Mouse (Mus musculus) intestine, embryonic 14.5 days (tissue): ENCODE measurements around the gene Clec4g. TPM values are rescaled to one million over a fixed set of nuclear protein-coding genes. Genes with fewer than 3 reads are reported as not detected.

Source experiments
- polyA plus RNA-seq: library from polyadenylated mRNA; unstranded; fragments of >200 nt; fragmentation: Nextera tagmentation; extraction: Ambion mirVana; gene quantifications from 2 replicates; pipeline ENCODE4 v1.2.1, GENCODE M21; 2014

Clec4g gene
- polyA plus RNA-seq, 1 experiment from 2014 or later: not detected

Other genes with a start within 250 kb of the Clec4g start
- 0.12 TPM in 1 of 2 replicates, not detected in the other for gene Tex45, start 249.8 kb downstream of the Clec4g start, polyA plus RNA-seq
- 20.6 and 22.7 TPM in 2 replicates for gene Zfp358, start 227.5 kb downstream of the Clec4g start, polyA plus RNA-seq
- gene Mcoln1, start 220.2 kb downstream of the Clec4g start, polyA plus RNA-seq: 37.3 and 41.8 TPM in 2 replicates
- gene Pnpla6, start 205.3 kb downstream of the Clec4g start, polyA plus RNA-seq: 25.7 and 26.7 TPM in 2 replicates
- gene C330021F23Rik, start 152.7 kb downstream of the Clec4g start, polyA plus RNA-seq: 3.8 and 4.5 TPM in 2 replicates
- gene Camsap3, start 133.4 kb downstream of the Clec4g start, polyA plus RNA-seq: 19.7 and 21.5 TPM in 2 replicates
- 56.4 and 61.5 TPM in 2 replicates for gene Xab2, start 99.3 kb downstream of the Clec4g start, polyA plus RNA-seq
- 95.1 and 95.4 TPM in 2 replicates for gene Pet100, start 99.1 kb downstream of the Clec4g start, polyA plus RNA-seq
- gene Pcp2, start 95.1 kb downstream of the Clec4g start, polyA plus RNA-seq: 0.12 TPM in 1 of 2 replicates, not detected in the other
- 85.9 and 106 TPM in 2 replicates for gene Stxbp2, start 89.7 kb downstream of the Clec4g start, polyA plus RNA-seq
- 0.22 TPM in 1 of 2 replicates, not detected in the other for gene Retn, start 64.9 kb downstream of the Clec4g start, polyA plus RNA-seq
- 0.12 and 0.47 TPM in 2 replicates for gene Mcemp1, start 54.9 kb downstream of the Clec4g start, polyA plus RNA-seq
- 16.7 and 16.8 TPM in 2 replicates for gene Fcor, start 48.3 kb downstream of the Clec4g start, polyA plus RNA-seq
- gene Trappc5, start 44.4 kb downstream of the Clec4g start, polyA plus RNA-seq: 34.0 TPM in 2 replicates
- gene Fcer2a, start 26.5 kb downstream of the Clec4g start, polyA plus RNA-seq: 0.08 and 0.11 TPM in 2 replicates
- gene Cd209a, start 28.3 kb upstream of the Clec4g start, polyA plus RNA-seq: not detected in 2 replicates
- not detected in 2 replicates for gene Cd209e, start 133.7 kb upstream of the Clec4g start, polyA plus RNA-seq
- not detected in 2 replicates for gene Cd209d, start 157.9 kb upstream of the Clec4g start, polyA plus RNA-seq
- gene Cd209b, start 206.2 kb upstream of the Clec4g start, polyA plus RNA-seq: not detected in 2 replicates
- 0.54 and 0.75 TPM in 2 replicates for gene Cd209c, start 234.1 kb upstream of the Clec4g start, polyA plus RNA-seq